Mouse (Mus musculus) liver, adult 2 months (tissue): ENCODE results near the gene Sox30. TPM values are rescaled to one million over a fixed set of nuclear protein-coding genes. Genes with fewer than 3 reads are reported as not detected.

Experiments used
- DNase-seq: peaks from one replicate; pipeline ENCODE4 v3.0.0-alpha.2; 2011; ENCODE audit warnings: low read depth, low spot score; ENCODE audit errors: extremely low read depth
- H3K27ac ChIP-seq: fragments of 200-500 bp; replicated peaks from 2 replicates; pipeline ENCODE4 v1.5.1; 2012; ENCODE audit warnings: low read depth, mild to moderate bottlenecking, control low read depth, inconsistent platforms, low read length; ENCODE audit not compliant: insufficient read depth
- H3K27me3 ChIP-seq: fragments of 200-500 bp; 2 replicates; pipeline ENCODE4 v1.6.1; 2012; ENCODE audit warnings: mild to moderate bottlenecking, moderate library complexity, low read length, inconsistent platforms; ENCODE audit not compliant: control insufficient read depth, insufficient read depth
- H3K36me3 ChIP-seq: fragments of 200-500 bp; 2 replicates; pipeline ENCODE4 v1.6.1; 2012; ENCODE audit warnings: low read length, inconsistent platforms; ENCODE audit not compliant: control insufficient read depth, insufficient read depth
- H3K4me1 ChIP-seq: fragments of 200-500 bp; 2 replicates; pipeline ENCODE4 v1.6.1; 2011; ENCODE audit warnings: low read length; ENCODE audit not compliant: control insufficient read depth, insufficient read depth
- H3K4me3 ChIP-seq: fragments of 200-500 bp; 2 replicates; pipeline ENCODE4 v1.5.1; 2011; ENCODE audit warnings: low read depth, mild to moderate bottlenecking, control low read depth, low read length, moderate library complexity; ENCODE audit not compliant: insufficient read depth
- H3K79me2 ChIP-seq: fragments of 200-500 bp; 2 replicates; pipeline ENCODE4 v1.6.1; 2012; ENCODE audit warnings: inconsistent platforms, mild to moderate bottlenecking, low read length, moderate library complexity; ENCODE audit not compliant: control insufficient read depth, insufficient read depth
- H3K9ac ChIP-seq: fragments of 200-500 bp; 2 replicates; pipeline ENCODE4 v1.6.1; 2012; ENCODE audit warnings: low read depth, mild to moderate bottlenecking, control low read depth, inconsistent platforms, low read length
- CTCF ChIP-seq: fragments of 200-500 bp; IDR thresholded peaks from 2 replicates; pipeline ENCODE4 v1.5.1; 2011; ENCODE audit warnings: low read depth, low read length, control low read depth
- POLR2A ChIP-seq: fragments of 200-500 bp; IDR thresholded peaks from 2 replicates; pipeline ENCODE4 v1.6.1; 2011; ENCODE audit warnings: low read length, control low read depth; ENCODE audit not compliant: insufficient read depth; ENCODE audit errors: extremely low read depth
- WGBS: fragments of 180-500 bp; shearing (Covaris S2); methylation state at CpG from one replicate; pipeline ENCODE4 v1.1.7; 2018; 5-methylcytosine and 5-hydroxymethylcytosine counted together
- polyA plus RNA-seq: library from polyadenylated mRNA; depleted of rRNA; stranded (reverse); fragments of >200 nt; gene quantifications from 2 replicates; pipeline ENCODE4 v1.2.3, GENCODE M21; 2012
- total RNA-seq: library from RNA; depleted of rRNA; stranded (reverse); fragments of >200 nt; gene quantifications from 2 replicates; pipeline ENCODE4 v1.2.3, GENCODE M21; 2014

Gene Sox30
- total and polyA plus RNA-seq, 2 experiments, result under 0.01 TPM; not detected in 1

- TF ChIP-seq POLR2A, result no peak
- no peak for TF ChIP-seq CTCF
- Histone ChIP-seq H3K9ac (no peak overlapping the region), H3K4me3 (no peak overlapping the region), H3K27me3 (no peaks in the 10 kb centered on the region), H3K36me3 (no peaks in the 10 kb centered on the region), H3K79me2 (no peaks in the 10 kb centered on the region), H3K27ac (no peak overlapping the region), H3K4me1 (0 out of 2 replicates have a peak, but pooled peaks cover 3% of the 10 kb centered on the region)
- WGBS, result 79% methylated on average over 3 of the region's 3 CpGs
- peak; percentile 10 for DNase-seq
Observed at GRCm38 (mm10) chr11:45959598-45959997, 20.5 kb upstream of the Sox30 start.

- Histone ChIP-seq H3K27me3 (no peaks in the 10 kb centered on the region), H3K36me3 (no peaks in the 10 kb centered on the region), H3K4me3 (no peak overlapping the region), H3K9ac (no peak overlapping the region), H3K79me2 (no peaks in the 10 kb centered on the region), H3K27ac (no peak overlapping the region), H3K4me1 (no peaks in the 10 kb centered on the region)
- DNase-seq, result no peak
- WGBS, result 85% methylated on average over 5 of the region's 5 CpGs
- TF ChIP-seq CTCF (no peak), POLR2A (no peak)
Observed at GRCm38 (mm10) chr11:45960003-45960402, 20.1 kb upstream of the Sox30 start.

DNA sequence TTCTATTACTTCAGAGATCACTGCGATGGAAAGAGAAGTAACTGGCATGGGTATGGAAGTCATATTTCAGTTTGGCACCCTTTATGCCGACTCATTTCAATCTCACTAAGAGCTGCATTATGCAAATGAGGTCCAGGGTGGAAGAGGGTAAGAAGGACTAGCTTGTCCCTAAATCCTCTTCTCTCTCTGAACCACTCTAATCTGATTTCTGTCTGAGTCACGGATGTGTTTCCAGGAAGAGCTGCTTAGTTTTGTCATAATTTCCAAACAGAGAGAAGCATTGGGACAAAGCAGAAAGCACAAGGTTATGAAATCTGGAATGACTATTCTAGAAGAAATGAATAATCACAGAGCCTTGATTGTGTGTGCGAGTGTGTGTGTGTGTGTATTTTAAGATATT is 13.2 kb upstream of the Sox30 start:
- DNase-seq, result no peak
- Histone ChIP-seq H3K36me3 (no peaks in the 10 kb centered on the region), H3K27me3 (no peaks in the 10 kb centered on the region), H3K79me2 (no peaks in the 10 kb centered on the region), H3K9ac (no peak overlapping the region), H3K27ac (no peak overlapping the region), H3K4me1 (no peaks in the 10 kb centered on the region), H3K4me3 (no peak overlapping the region)
- TF ChIP-seq POLR2A (no peak), CTCF (no peak)
- 84% methylated on average over 4 of the region's 4 CpGs for WGBS

- no peak for TF ChIP-seq POLR2A
- TF ChIP-seq CTCF, result no peak
- 88% methylated on average over 3 of the region's 3 CpGs for WGBS
- no peaks in the 10 kb centered on the region for H3K4me1 ChIP-seq
- H3K79me2 ChIP-seq, result no peaks in the 10 kb centered on the region
- no peak overlapping the region for H3K4me3 ChIP-seq
- no peak overlapping the region for H3K27ac ChIP-seq
- H3K27me3 ChIP-seq, result no peaks in the 10 kb centered on the region
- H3K36me3 ChIP-seq, result no peaks in the 10 kb centered on the region
- DNase-seq, result peak; percentile 35
- no peak overlapping the region for H3K9ac ChIP-seq
Observed at GRCm38 (mm10) chr11:45968466-45968865, 11.6 kb upstream of the Sox30 start.

DNA sequence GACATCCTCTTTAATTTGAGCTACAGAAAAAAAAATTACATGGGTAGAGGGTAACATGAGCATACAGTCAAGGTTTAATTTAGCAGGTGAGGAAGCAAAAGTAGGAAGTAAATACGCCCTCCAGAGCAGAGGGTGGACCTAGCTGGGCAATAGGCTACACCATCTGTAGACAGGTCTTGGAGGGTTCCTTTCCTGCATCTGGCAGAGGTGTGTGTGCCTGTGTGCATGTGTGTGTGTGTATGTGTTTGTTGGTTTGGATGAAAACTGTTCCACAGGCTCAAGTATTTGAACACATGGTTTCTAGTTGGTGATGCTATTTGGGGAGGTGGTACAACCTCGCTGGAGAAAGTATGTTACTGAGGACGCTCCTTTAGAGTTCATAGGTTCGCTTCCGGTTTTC is 6.5 kb upstream of the Sox30 start:
- H3K27ac ChIP-seq, result no peak overlapping the region
- H3K36me3 ChIP-seq, result no peaks in the 10 kb centered on the region
- no peaks in the 10 kb centered on the region for H3K79me2 ChIP-seq
- no peak for DNase-seq
- no peaks in the 10 kb centered on the region for H3K27me3 ChIP-seq
- TF ChIP-seq CTCF (no peak), POLR2A (no peak)
- 82% methylated on average over 5 of the region's 5 CpGs for WGBS
- H3K4me1 ChIP-seq, result no peaks in the 10 kb centered on the region
- H3K9ac ChIP-seq, result no peak overlapping the region
- no peak overlapping the region for H3K4me3 ChIP-seq

DNA sequence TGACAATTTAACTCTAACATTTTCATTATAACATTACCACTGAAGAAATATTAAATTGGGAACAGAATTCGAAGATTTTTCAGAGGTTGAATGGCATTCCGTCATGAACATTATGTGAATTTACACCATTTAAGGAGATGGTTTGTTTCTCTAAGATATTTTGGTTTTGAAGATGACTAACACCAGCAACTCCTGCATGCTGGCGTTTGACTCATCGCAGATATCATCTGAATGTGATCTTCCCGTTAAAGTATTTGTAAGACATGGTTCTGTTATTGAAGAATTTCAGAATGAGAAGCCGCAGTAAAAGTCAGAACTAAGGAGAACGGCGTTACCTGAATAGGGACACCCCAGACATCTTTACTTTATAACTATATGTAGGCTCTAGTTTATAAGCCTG is 5.6 kb upstream of the Sox30 start:
- H3K79me2 ChIP-seq, result no peaks in the 10 kb centered on the region
- DNase-seq, result no peak
- WGBS, result 88% methylated on average over 8 of the region's 8 CpGs
- no peaks in the 10 kb centered on the region for H3K27me3 ChIP-seq
- no peaks in the 10 kb centered on the region for H3K36me3 ChIP-seq
- H3K4me1 ChIP-seq, result no peaks in the 10 kb centered on the region
- TF ChIP-seq POLR2A (no peak), CTCF (no peak)
- no peak overlapping the region for H3K4me3 ChIP-seq
- no peak overlapping the region for H3K27ac ChIP-seq
- no peak overlapping the region for H3K9ac ChIP-seq
